Mouse (Mus musculus): Measurements from ENCODE around the gene Myadml2. TPM values are rescaled to one million over a fixed set of nuclear protein-coding genes. Genes with fewer than 3 reads are reported as not detected.
"Not testable (repeated sequence)": the region's sequence is repeated elsewhere in the genome, so short reads cannot be mapped to it uniquely, and the experiment has no call there.

The Myadml2 gene
- polyA plus RNA-seq, 1 experiment from 2014 or later: 0.68 TPM

DNA sequence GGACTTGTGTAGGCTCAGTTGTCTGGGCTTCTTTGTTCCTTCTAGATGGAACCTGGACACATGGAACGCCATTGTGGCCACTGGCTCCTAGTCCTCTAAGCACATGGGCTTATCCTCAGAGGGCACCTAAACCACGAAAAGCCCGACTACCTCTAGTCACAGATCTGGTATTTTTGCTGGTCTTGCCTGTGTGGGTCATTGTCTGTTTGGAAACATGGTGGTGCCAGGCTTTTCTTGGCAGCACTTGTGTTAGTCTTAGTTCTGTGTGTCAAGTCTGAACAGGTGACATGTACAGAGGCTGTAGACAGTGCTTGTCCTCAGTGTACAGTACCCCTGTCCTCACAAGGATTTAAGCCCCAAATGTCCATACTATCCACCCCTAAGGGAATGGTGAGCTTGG, 35.6 kb upstream of the Myadml2 start:
- Histone ChIP-seq H3K27ac (no peak overlapping the region), H3K9me3 (no peaks in the 10 kb centered on the region), H3K4me1 (replicated peaks) (peaks cover 16% of the 10 kb centered on the region; the same call in 1 of the 2 replicates), H3K36me3 (peaks cover 84% of the 10 kb centered on the region), H3K4me2 (no peak overlapping the region), H3K27me3 (no peaks in the 10 kb centered on the region), H3K9ac (replicated peaks) (no peak overlapping the region), H3K4me3 (replicated peaks) (no peak overlapping the region)
- 94% methylated on average over 3 of the region's 3 CpGs for WGBS
- no peak for ATAC-seq (ENCODE audit: insufficient number of reproducible peaks, insufficient read depth, low FRiP score, low TSS enrichment, low read depth)

DNA sequence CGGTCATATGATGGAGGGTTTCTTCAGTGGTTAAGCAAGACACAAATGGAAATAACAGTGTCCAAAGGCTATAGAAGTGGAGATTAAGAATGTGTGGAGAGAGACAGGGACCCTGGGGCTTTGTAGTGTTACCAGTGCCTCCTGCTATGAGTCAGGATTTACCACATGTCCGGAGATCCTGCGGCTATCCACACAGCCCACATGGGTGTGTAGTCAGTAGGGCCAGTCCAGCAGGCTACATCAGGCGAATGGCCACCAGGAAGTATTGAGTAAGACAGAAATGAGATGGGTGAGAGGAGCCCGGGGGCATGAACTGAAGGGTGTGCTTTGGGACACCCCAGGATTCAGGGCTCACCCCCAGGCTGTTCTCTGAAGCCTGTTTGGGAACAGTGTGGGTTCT, 34.7 kb upstream of the Myadml2 start:
- no peak overlapping the region for H3K4me2 ChIP-seq

DNA sequence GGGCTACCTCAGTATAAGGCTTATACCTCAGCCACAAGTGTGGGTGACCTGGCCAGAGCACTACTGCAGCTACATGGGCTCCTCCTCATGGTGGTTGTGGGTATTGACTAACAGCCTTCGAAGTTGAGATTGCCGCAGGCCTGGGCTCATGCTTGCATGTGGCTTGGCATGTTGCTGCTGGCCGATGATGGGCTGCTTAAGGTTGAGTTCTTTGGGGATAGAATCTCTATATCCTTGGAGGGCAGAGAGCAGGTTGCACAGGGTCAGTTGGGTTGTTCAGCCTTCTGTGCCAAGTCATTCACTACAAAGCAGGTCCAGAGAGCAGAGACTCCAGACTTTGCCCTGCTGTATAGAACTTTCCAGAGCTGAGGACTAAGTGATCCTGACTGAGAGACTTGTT, 32.0 kb upstream of the Myadml2 start:
- H3K4me3 ChIP-seq (replicated peaks): no peak overlapping the region
- 81% methylated on average over 3 of the region's 3 CpGs for WGBS
- H3K27me3 ChIP-seq: no peaks in the 10 kb centered on the region
- no peak overlapping the region for H3K9ac ChIP-seq (replicated peaks)
- no peak for ATAC-seq (ENCODE audit: insufficient number of reproducible peaks, insufficient read depth, low FRiP score, low TSS enrichment, low read depth)
- H3K4me1 ChIP-seq (replicated peaks): peaks cover 16% of the 10 kb centered on the region; the same call in 1 of the 2 replicates
- no peaks in the 10 kb centered on the region for H3K9me3 ChIP-seq
- H3K36me3 ChIP-seq: peaks cover 84% of the 10 kb centered on the region
- H3K27ac ChIP-seq: no peak overlapping the region
- H3K4me2 ChIP-seq: no peak overlapping the region

More for the DNA sequence above, 34.7 kb upstream of the Myadml2 start:
- H3K36me3 ChIP-seq: peaks cover 84% of the 10 kb centered on the region
- H3K9me3 ChIP-seq: no peaks in the 10 kb centered on the region
- no peaks in the 10 kb centered on the region for H3K27me3 ChIP-seq
- no peak overlapping the region for H3K27ac ChIP-seq
- no peak overlapping the region for H3K9ac ChIP-seq (replicated peaks)
- 93% methylated on average over 5 of the region's 5 CpGs for WGBS
- no peak for ATAC-seq (ENCODE audit: insufficient number of reproducible peaks, insufficient read depth, low FRiP score, low TSS enrichment, low read depth)
- peaks cover 16% of the 10 kb centered on the region; the same call in 1 of the 2 replicates for H3K4me1 ChIP-seq (replicated peaks)
- H3K4me3 ChIP-seq (replicated peaks): no peak overlapping the region

DNA sequence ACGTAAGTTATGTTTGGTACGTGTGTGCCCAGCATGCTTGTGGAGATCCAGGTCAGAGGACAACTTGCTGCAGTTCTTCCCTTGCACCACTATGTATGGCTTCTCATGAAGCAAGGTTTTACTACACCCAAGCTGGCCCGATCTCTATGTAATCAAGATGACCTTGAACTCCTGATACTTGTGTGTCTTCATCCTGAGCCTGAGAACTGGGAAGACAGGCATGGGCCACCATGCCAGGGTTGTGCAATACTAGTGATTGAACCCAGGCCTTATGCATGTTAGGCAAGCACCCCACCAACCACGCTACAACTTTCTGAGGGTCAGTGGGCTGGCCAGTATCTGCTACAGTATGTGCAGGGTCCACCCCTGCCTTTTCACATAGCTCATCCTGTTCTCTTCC, 29.0 kb upstream of the Myadml2 start:
- H3K9ac ChIP-seq (replicated peaks): no peak overlapping the region
- H3K9me3 ChIP-seq: no peaks in the 10 kb centered on the region
- H3K36me3 ChIP-seq: peaks cover 57% of the 10 kb centered on the region
- ATAC-seq (ENCODE audit: insufficient number of reproducible peaks, insufficient read depth, low FRiP score, low TSS enrichment, low read depth): no peak
- WGBS: 92% methylated on average over 4 of the region's 4 CpGs
- no peak overlapping the region for H3K4me2 ChIP-seq
- no peaks in the 10 kb centered on the region for H3K27me3 ChIP-seq
- no peak overlapping the region for H3K4me3 ChIP-seq (replicated peaks)
- peaks cover 19% of the 10 kb centered on the region for H3K4me1 ChIP-seq (replicated peaks)
- no peak overlapping the region for H3K27ac ChIP-seq

DNA sequence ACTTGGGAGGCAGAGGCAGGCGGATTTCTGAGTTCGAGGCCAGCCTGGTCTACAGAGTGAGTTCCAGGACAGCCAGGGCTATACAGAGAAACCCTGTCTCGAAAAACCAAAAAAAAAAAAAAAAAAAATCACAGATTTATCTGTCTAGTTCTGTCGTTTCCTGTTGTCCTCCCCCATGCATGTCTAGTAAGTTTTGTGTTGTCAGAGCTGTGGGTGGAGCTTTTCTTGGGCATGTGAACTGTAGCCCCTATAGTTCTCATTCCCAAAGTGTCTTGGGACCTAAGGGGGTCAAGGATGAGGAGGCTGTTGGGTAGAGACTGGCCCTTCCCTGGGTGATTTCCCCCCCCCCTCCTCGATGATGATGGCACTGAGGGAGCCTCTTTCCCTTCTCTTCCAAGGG, 27.9 kb upstream of the Myadml2 start:
- Histone ChIP-seq H3K4me1 (replicated peaks) (peaks cover 19% of the 10 kb centered on the region), H3K36me3 (peaks cover 51% of the 10 kb centered on the region)
- WGBS: 89% methylated on average over 5 of the region's 5 CpGs
- H3K27me3 ChIP-seq; H3K9me3 ChIP-seq; H3K4me2 ChIP-seq; H3K27ac ChIP-seq; H3K4me3 ChIP-seq (replicated peaks); ATAC-seq (ENCODE audit: insufficient number of reproducible peaks, insufficient read depth, low FRiP score, low TSS enrichment, low read depth); H3K9ac ChIP-seq (replicated peaks): not testable (repeated sequence)

DNA sequence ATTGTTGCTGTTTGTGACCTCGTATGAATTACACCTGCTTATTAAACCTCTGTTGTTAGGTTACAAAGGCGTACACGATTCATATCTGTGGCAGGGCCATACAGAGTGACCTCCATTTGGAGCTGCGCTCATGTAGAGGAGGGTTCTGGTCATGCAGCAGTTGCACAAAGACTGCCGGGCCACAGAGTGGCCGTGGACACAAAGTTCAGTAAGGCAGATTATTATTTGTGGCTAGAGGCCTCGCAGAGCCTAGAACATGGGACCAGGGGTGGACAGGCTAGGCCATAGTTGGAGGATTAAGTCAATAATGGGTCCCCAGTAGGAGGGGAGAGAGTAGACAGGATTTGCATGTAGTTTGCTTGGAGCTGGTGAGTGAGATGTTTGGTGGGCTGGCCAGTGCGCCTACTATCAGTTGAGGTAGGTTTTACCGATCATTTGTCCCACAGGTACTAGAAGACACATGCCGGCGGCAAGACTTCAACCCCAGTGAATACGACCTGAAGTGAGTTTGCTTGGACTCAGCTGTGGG, 25.7 kb upstream of the Myadml2 start:
- H3K4me2 ChIP-seq: peak overlapping the region; percentile 90
- no peaks in the 10 kb centered on the region for H3K27me3 ChIP-seq
- ATAC-seq (ENCODE audit: insufficient number of reproducible peaks, insufficient read depth, low FRiP score, low TSS enrichment, low read depth): peak; percentile 11; the same call in 1 of the 2 replicates
- no peaks in the 10 kb centered on the region for H3K9me3 ChIP-seq
- H3K27ac ChIP-seq: peak overlapping the region; percentile 91
- H3K9ac ChIP-seq (replicated peaks): peak overlapping the region; percentile 81
- H3K36me3 ChIP-seq: peaks cover 29% of the 10 kb centered on the region
- WGBS: 41% methylated on average over 12 of the region's 12 CpGs
- H3K4me3 ChIP-seq (replicated peaks): peak overlapping the region; percentile 75
- peaks cover 19% of the 10 kb centered on the region for H3K4me1 ChIP-seq (replicated peaks)

DNA sequence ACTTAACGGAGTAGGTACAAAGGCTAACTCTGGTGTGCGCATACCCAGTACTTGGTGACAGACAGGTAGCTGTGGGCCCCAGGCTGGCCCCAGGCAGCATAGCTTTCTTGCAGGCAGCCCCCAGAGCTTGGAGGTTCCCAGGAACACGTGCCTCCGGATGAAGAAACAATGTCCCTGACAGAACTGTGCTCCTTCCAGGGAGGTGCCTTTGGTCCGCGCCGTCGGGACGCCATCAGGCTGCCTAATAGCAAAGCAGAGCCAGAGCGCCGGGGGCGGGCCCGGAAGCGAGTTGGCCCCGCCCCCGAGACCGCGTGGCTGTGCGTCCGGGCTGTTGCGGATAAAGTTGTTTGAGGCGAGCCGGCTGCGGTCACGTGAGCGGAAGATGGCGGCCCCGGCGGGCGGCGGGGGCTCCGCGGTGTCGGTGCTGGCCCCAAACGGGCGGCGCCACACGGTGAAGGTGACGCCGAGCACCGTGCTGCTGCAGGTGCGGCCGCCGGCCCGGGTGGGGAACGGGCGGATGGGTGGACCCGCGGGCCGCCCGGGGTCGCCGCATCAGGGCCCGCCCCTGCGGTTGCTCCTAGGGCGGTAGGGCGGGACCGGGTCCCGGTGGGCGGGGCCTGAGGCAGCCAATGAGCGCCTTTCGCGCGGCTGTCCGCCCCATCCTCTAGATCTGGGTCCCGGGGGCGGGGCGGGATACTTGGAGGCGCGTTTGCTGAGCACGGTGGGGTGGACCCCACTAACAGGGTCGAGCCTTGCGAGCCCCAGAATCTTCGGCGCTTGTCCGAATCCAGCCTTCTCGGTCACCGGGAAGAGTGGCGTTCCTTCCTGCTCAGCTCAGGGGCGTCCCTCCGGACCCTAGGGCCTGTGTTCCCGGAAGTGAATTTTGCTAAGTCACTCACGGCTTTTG, 25.0 kb upstream of the Myadml2 start, which contains the start of gene Aspscr1:
Gene Aspscr1, plus strand, starts transcription at position 287 of the 907 bp plus-strand sequence.
- peak within 1 kb of the TSS; percentile 81 for H3K9ac ChIP-seq (replicated peaks)
- H3K27me3 ChIP-seq: no peaks in the 10 kb centered on the region
- H3K4me1 ChIP-seq (replicated peaks): peaks cover 19% of the 10 kb centered on the region
- 2% methylated on average over 80 of the region's 83 CpGs for WGBS
- H3K36me3 ChIP-seq: peaks cover 21% of the 10 kb centered on the region
- peak within 1 kb of the TSS; percentile 90 for H3K4me2 ChIP-seq
- H3K9me3 ChIP-seq: no peaks in the 10 kb centered on the region
- H3K4me3 ChIP-seq (replicated peaks): peak within 1 kb of the TSS; percentile 75
- ATAC-seq (ENCODE audit: insufficient number of reproducible peaks, insufficient read depth, low FRiP score, low TSS enrichment, low read depth): peak; percentile 96
- H3K27ac ChIP-seq: peak within 1 kb of the TSS; percentile 91

DNA sequence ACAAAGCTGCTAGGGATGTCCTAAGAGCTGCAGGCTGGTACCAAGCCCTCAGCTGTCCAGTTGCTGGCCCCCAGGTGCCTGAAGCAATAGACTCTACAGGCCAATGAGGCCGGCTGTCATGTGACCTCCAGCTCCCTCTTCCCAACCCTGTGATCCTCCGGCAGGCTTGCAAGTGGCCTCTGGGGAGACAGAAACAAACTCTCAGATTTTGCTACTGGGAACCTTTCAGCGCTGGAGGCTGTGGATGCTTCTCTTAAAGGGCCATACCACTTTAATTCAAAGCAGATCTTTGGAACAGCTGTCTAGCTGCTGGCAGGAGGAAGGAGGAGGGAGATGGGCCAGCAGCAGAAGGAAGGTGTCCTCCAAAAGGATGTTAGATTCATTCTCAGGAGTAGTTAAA, 18.7 kb upstream of the Myadml2 start:
- 1% methylated on average over 3 of the region's 3 CpGs for WGBS
- Histone ChIP-seq H3K27me3 (peaks cover 29% of the 10 kb centered on the region), H3K9ac (replicated peaks) (no peak overlapping the region), H3K9me3 (no peaks in the 10 kb centered on the region), H3K27ac (no peak overlapping the region), H3K4me3 (replicated peaks) (no peak overlapping the region), H3K36me3 (no peaks in the 10 kb centered on the region), H3K4me2 (0 out of 2 replicates have a peak overlapping the region, but pooled peaks have one; percentile 17), H3K4me1 (replicated peaks) (peaks cover 15% of the 10 kb centered on the region)
- ATAC-seq (ENCODE audit: insufficient number of reproducible peaks, insufficient read depth, low FRiP score, low TSS enrichment, low read depth): no peak

DNA sequence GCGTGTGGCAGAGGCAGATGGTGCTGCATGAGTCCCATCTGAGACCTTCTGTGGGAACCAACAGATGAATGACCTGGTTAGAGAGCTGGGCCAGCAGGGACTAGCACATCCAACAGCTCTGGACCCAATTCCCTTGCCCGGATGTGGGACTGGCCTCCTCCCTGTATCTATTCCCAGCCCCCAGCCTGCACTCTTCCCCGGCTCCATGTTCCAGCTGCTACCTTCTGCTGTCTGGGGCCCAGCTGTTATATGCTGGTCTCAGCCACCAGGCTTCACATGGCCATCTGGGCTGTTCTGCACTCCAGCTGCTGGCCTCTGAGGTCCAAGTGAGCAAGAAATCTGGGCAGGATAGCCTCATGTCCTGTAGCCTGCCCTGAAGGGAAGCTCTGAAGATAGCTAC, 17.4 kb upstream of the Myadml2 start:
- no peak overlapping the region for H3K9ac ChIP-seq (replicated peaks)
- no peak for ATAC-seq (ENCODE audit: insufficient number of reproducible peaks, insufficient read depth, low FRiP score, low TSS enrichment, low read depth)
- H3K4me3 ChIP-seq (replicated peaks): no peak overlapping the region
- H3K36me3 ChIP-seq: no peaks in the 10 kb centered on the region
- 66% methylated on average over 3 of the region's 3 CpGs for WGBS
- no peaks in the 10 kb centered on the region for H3K9me3 ChIP-seq
- H3K27me3 ChIP-seq: peaks cover 41% of the 10 kb centered on the region
- no peak overlapping the region for H3K27ac ChIP-seq
- peaks cover 26% of the 10 kb centered on the region for H3K4me1 ChIP-seq (replicated peaks)
- no peak overlapping the region for H3K4me2 ChIP-seq

DNA sequence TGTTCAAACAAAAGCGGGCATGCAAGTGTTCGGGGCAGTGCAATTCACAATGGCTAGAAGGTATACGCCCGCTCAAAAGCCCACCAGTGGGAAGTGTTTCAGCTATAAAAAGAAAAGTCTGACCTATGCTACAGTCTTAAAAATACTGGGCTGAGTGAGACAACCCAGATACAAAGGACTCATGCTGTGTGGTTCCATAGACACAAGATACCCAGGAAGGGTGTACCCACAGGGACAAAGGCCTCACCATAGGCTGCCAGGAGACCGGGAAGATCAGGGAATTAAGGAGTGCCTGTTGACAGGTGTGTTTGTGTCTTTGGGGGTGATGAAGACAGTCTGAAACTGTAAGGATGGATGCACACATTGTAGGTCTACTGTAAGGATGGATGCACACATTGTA, 15.8 kb upstream of the Myadml2 start:
- Histone ChIP-seq H3K9ac (replicated peaks) (no peak overlapping the region), H3K4me2 (no peak overlapping the region), H3K4me3 (replicated peaks) (no peak overlapping the region), H3K27ac (no peak overlapping the region), H3K36me3 (no peaks in the 10 kb centered on the region), H3K27me3 (peaks cover 58% of the 10 kb centered on the region), H3K4me1 (replicated peaks) (peaks cover 41% of the 10 kb centered on the region), H3K9me3 (no peaks in the 10 kb centered on the region)
- WGBS: 91% methylated on average over 5 of the region's 5 CpGs
- no peak for ATAC-seq (ENCODE audit: insufficient number of reproducible peaks, insufficient read depth, low FRiP score, low TSS enrichment, low read depth)

DNA sequence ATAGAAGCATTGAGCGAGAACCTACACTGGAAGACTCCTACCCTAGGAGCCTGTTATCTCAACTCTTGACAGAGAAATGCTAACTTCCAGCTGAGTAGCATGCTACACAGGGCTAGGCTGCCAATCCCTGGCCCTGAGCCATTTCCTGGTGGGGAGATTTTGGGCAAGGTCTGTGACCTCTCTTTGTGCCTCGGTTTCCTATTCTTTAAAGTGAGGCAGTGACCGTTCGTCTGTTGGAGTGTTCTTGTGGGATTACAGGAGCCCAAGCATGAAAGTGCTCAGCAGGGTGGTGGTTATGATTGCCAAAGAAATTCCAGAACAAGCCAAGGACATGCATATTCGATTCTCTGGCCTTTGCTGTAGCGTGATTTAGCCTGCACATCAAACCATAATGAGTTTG, 14.8 kb upstream of the Myadml2 start:
- Histone ChIP-seq H3K27me3 (peaks cover 67% of the 10 kb centered on the region), H3K9me3 (no peaks in the 10 kb centered on the region), H3K36me3 (no peaks in the 10 kb centered on the region), H3K4me2 (no peak overlapping the region), H3K4me1 (replicated peaks) (peaks cover 41% of the 10 kb centered on the region), H3K9ac (replicated peaks) (no peak overlapping the region), H3K4me3 (replicated peaks) (no peak overlapping the region), H3K27ac (no peak overlapping the region)
- 78% methylated on average over 6 of the region's 6 CpGs for WGBS
- no peak for ATAC-seq (ENCODE audit: insufficient number of reproducible peaks, insufficient read depth, low FRiP score, low TSS enrichment, low read depth)
